Mouse (Mus musculus) adrenal gland, postnatal 10 days (tissue): ENCODE data around the gene Abca4. TPM values are rescaled to one million over a fixed set of nuclear protein-coding genes. Genes with fewer than 3 reads are reported as not detected.
"Not testable (repeated sequence)": the region's sequence is repeated elsewhere in the genome, so short reads cannot be mapped to it uniquely, and the experiment has no call there.

ENCODE experiments used
- DNase-seq: peaks from one replicate; pipeline ENCODE4 v3.0.0; 2021; ENCODE audit warnings: mixed read lengths
- total RNA-seq, 2 experiments: library from RNA; stranded (reverse); gene quantifications; 2 replicates each; pipeline ENCODE4 v1.2.3; 2021

Abca4 gene
- total RNA-seq, 2 experiments from 2014 or later, result 1.8 to 2.7 TPM

- DNase-seq, result no peak
Observed at GRCm38 (mm10) chr3:122058439-122059198, 14.4 kb downstream of the Abca4 start.

GRCm38 (mm10) chr3:122062586-122062985, 18.3 kb downstream of the Abca4 start:
- no peak for DNase-seq

DNA sequence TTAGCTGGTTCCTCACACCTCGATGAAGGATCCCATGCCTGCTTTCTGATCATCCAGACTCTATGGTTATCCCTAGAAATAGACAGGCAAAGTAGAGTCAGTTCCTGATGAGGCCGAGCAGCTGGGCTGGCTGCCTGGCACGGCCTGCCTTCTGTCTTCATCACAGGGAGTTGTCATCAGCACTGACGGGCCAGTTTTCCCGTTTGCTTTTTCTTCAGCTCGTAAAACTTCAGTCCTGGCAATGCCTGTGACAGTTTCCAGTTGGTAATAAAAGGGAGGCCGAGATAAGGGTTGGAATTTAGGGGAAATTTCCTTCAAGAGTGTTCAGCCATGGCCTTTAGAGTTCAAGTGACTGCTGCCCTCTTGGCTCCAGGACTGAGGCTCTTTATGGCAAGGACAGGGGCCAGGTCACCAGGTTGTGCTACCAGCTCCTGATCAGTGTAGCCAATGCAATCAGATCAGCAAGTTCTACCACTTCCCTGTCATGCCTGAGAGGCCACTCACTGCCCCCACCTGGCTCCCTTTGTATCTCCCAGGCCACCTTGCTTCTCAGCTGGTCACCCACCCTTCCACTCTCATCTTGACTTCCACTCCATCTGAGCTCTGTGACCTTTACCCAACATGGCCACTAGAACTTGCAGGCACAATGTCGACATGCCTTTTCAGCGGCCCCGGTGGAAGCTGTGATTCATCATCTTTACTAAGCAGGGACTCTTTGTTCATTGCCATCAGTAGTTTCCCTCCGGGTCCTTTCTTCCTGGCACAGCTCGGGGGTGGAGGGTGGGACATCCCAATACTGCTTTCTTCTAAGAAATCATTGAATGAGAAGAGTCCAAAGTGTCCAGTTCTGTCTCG, 20.5 kb downstream of the Abca4 start:
- DNase-seq, result peak; percentile 55

GRCm38 (mm10) chr3:122071769-122072168, 27.5 kb downstream of the Abca4 start:
- DNase-seq, result no peak

DNA sequence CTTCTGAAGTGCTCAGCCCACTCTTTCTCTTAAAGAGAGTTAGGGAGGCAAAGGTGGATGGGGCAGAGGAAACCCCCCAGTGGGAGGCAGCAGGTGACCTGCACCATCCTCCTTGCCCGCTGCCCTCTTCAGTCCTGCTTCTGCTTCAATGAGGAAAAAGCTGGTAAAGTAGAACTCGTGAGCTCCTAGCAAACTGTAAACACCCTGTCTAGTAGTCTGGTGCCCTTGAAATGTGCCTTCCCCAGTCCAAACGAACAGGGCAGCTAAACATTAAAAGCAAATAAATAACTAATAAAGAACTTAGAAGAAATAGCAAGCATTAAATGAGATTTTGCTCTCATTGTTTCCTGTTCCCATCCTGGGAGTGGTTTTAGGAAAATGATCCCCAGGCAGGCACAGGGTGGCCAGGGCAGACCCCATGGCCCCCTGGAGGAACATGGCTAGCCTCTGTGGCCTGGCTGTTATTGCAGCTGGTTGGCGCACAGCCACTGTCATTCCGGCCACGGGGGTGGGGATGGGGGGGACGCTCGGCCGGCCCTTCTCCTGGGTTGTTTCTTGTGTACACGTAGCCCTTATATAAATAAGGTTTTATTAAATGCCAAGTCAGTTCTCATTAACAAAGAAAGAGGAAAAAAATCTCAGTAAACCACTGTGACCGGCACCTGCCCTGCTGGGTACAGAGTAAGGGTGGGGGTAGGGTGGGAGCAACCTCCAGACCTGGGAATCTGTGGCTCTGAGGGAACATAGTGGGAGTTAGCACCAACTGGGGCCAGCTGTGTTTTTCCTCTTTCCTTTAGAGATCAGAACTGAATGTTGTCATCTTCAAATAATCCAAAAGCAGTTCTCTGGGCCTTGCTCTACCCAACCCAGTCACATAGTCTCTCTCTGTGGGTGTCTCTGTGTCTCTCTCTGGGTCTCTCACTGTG, 28.7 kb downstream of the Abca4 start:
- peak; percentile 25 for DNase-seq

DNA sequence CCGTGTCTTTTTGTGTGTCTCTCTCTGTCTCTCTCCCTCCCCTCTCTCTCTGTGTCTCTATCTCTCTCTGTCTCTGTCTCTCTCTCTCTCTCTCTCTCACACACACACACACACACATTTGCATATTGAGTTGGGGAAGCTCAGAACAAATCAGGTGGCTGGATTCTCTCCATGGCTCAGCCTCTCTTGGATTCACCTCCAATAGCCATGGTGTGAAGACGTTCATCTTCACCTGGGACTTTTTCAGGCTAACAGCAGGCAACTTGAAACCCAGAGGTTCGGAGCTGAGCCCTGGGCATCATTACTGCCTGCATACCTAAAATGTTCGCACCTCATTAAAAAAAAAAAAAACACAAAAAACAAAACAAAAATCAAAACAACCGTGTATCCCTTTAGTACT, 29.4 kb downstream of the Abca4 start:
- DNase-seq, result no peak

- DNase-seq, result peak; percentile 35
Observed at GRCm38 (mm10) chr3:122074334-122074733, 30.1 kb downstream of the Abca4 start.

DNA sequence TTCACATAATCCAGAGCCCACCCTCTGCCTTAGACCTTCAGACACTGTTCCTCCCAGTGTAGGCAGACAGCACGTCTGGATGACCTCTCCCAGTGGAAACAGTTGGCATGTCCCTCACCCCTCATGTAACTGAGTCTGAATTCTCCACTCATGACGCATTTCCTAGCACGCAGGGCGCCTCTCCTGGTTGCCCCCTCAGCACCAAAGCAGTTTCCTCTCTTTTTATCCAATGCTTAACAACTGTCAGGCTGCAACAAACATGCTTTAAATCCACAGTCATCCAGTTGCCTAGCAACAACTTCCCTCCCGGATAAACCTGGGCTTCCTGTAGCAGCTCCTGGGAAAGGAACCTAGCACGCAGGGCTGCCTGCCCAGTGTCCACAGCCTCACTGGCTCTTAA, 33.9 kb downstream of the Abca4 start:
- peak; percentile 36 for DNase-seq

GRCm38 (mm10) chr3:122079172-122079571, 34.9 kb downstream of the Abca4 start:
- no peak for DNase-seq

- DNase-seq, result not testable (repeated sequence)
Observed at GRCm38 (mm10) chr3:122081634-122082033, 37.4 kb downstream of the Abca4 start.

DNA sequence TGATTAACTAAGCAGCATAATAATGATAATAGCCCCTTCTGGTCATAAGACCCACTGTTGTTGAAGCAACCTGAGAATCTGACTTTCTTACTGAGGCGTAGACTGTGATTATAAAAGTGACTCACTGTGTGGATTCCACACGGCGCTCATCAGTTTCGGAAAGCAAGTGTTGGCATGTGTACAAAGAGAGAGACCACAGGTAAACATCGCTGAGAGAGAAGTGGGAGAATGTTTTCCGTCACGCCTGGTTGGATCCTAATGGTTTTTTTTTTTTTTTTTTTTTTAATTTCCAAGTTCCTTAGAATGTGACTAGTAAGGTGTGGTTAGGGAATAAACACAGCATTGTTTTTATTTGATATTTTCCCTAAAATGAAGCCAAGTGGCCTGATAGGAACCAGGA, 38.1 kb downstream of the Abca4 start:
- DNase-seq, result no peak

GRCm38 (mm10) chr3:122085157-122085989, 41.1 kb downstream of the Abca4 start:
- no peak for DNase-seq

GRCm38 (mm10) chr3:122088054-122088681, 43.9 kb downstream of the Abca4 start:
- no peak for DNase-seq

DNA sequence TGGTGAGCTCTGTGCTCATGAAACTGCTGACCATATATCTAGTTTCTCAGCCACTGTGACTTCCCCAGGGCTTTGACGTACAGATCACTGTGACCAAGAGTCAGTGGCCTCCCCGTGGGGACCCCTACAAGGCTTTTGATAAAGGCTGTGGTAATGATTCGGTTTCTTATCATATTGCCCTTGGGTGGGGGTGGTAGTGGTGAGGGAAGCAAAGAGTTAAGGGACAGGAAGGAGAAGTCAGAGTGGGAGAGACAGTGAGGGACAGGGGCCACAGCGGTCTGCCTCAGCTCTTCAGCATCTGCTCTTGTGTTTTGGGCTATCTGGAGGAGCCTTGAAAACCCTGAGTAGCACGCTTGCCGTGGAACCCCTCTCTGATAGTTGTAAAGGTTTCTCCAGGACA, 46.1 kb downstream of the Abca4 start:
- no peak for DNase-seq

DNA sequence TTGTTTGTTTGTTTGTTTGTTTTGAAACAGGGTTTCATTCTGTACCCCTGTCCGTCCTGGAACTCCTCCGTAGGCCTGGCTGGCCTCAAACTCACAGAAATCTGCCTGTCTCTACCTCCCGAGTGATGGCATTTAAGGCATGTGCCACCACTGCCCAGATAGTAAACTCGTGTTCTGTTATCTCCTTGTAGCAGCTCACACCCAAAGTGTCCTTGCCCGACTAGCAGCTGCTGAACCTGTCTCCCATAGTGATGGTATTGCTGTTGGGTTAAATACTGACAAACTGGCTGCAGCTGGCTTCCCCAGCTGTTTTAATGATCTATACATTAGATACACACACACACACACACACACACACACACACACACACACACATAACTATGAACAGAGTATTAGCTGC, 55.5 kb downstream of the Abca4 start:
- no peak for DNase-seq

- DNase-seq, result no peak
Observed at GRCm38 (mm10) chr3:122102091-122102490, 57.8 kb downstream of the Abca4 start.

DNA sequence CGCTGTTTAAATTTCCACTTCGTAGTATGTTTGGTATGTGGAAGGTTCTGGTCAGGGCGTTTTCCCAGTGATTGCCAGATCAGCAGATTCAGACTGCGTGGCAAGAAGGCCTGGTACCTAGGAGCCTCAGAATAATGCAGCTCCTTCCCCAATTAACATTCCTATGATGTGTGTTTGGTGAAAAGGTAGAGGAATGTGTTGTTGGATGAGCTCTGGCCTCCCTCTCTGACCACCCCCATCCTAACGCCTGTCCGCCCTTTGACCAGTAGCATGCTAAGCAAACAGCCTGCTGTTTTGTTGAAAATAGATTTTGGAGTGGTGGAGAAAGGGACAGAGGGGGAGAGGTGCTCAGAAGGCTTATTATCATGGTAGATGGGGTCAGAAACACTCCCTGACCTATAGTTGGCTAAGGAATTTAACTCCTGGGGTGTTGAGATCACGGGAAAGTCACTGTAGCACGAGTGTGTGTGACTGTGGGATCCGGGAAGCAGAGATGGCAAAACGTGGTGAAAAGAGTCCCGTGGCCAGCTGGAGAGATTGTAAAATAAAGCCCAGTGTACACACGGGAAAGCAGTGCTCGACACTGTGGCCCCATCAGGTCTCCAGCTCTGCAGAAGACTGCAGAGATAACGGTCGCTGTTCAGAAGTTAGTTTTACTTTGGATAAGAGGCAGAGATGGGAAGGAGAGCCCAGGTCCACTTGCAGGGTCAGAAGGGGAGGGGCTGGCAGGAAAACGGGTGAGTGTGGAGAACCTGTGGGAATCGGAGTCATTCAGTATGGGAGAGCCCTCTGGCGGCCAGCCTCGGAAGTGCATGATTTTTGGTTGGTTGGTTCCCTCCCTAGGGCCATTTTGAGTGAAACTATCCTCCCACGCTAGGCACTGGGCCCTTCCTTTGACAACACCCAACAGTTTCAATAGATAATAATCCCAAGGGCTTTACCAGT, 59.9 kb downstream of the Abca4 start:
- peak; percentile 92 for DNase-seq

GRCm38 (mm10) chr3:122106920-122107319, 62.7 kb downstream of the Abca4 start:
- DNase-seq, result no peak

DNA sequence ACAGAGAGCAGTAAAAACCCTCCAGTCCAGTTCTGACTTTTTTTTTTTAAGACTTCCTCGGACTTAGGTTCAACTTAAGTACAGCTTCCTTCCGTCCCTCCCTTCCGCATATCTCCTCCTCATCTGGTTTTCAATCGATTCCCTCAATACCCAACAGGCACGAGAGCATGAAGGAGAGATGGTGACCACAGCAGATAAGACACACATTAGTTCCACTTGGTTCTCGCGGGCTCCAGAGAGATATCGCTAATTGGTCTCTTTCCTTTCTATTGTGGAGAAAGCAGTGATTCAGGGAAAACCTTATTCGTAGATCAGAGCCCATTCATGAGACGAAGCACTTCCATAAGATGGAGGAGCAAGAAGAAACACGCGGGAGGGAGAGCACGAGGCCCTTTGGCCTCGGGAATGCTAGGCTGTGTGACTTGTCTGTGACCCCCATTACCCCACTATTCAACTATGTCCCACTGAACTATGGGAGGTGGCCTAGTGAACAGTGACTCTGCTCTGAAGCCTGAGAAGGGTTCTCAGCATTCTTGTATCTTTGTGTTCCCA, 63.5 kb downstream of the Abca4 start:
- no peak for DNase-seq
